Mouse (Mus musculus): ENCODE results near the gene Jph2.

Jph2 gene

DNA sequence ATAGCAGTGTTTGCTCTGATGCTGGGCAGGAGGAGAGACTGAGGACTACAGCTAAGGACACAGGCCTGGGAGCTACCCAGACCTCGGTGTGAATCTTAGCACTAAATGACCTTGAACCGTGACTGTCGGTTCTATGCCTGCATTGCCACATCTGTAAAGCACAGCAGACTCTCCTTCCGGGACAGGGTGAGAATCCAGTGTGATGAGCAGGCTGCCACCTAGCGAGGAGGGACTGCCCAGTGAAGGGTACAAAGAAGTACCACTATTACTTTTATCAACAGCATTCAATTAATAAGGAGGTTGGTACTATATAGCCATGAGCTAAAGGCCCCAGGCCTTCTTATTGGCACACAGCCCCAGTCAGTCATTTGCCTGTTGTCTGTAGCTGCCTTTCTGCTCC is 96.2 kb downstream of the Jph2 start:
- DNase-seq = no peak

DNA sequence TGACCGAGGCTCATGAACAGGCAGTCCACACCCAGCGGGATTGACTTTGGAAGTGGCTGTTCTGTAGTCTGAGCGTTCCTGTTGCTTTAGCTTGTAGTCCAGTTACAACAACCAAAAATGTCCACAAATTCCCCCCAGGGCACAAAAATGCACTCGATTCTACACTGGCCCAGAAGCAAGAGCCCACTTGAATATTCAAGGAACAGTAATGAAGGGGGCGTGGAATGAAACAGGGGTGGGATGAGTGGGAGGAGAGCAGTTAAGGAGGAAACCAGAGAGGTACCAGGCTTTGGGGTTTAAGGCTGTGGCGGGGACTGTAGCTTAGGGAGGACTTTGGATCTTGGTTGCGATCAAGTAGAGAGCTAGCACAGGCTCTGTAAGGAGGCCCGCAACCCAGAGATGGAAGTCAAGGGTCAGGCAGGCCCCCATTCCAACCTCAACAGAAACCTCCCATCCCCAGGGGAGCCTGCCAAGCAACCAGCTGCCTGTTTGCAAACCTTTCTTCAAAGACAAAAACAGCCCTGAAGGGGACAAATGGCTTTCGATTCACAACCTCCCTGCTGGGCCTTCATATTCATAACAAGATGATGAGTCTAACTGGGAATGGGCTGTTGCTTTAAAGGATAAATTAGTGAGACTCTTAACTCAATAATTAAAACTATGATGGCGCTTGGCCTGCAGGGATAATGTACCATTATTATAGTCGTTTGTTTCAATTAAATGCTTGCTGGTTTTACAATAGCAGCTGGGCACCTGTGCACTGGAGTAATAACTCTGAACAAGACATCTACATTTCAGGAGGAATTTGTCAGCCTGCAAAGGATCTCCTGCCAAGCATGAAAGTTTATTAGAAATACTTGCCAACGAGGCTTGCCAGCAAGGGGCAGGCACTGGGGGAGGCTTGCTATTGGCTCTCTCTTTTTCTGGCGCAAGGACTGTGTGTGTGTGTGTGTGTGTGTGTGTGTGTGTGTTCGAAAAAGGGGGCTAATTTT is 97.4 kb downstream of the Jph2 start:
- peak; percentile 17 to 20 for DNase-seq

DNA sequence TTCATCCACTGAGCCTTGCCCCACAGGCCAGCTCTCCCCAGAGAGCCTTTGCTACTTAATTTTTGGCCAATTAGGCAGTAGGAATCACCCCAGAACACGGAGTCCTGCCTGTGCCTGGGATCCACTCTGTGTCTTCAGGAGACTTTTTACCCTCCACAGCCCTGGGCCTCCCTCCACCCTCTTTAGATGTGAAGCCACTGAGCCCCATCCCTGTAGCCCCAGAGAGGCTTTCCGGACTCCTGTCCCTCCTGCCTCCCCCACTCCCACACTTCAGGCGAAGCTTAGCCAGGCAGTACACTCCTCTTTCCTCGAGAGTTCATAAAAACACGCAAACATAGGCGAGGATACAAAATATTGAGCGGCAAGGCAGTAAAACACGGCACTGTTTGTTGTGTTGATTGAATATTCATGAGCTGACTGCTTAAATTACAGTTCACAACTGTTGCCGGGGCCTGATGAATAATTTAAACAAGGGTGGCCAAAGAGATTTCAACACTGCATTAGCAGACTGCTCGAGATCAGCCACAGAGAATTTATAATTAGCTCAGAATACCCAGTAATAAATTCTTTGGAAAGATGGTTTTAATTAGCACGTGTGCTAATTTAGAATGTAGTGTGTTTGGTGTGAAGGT is 100.7 kb downstream of the Jph2 start:
- no peak for DNase-seq

DNA sequence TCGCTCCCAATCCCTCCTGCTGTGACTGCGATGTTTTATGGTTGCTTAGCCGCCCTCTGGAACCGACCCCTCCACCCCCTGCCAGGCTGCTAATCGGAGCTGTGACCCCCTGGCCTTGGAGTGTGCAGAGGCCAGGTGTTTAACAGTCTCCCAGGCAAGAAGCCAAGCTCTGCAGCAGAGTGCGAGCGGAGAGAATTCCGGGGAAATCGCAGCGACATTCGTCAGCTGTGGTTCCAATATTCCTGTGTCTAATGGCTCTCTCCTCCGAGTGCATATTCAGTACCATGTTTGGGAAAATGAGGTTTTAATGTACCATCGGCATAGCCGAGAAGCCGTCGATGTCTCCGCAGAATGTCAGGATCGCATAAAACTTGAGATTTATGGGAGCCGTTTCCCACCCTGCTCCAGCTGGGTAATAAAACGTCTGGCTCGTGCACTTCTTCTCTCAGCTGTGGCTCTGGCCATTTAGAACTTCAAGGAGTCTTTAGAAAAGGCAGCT is 108.9 kb downstream of the Jph2 start:
- no peak for DNase-seq

Measured in lung, adult 18-20 months (tissue).